Mouse (Mus musculus): ENCODE data around the gene Astn2.

Gene Astn2

GRCm38 (mm10) chr4:65874236-65874781 lies 530.1 kb downstream of the Astn2 start:
- DNase-seq (ENCODE audit: low spot score in 2 of 2), result no peak

DNA sequence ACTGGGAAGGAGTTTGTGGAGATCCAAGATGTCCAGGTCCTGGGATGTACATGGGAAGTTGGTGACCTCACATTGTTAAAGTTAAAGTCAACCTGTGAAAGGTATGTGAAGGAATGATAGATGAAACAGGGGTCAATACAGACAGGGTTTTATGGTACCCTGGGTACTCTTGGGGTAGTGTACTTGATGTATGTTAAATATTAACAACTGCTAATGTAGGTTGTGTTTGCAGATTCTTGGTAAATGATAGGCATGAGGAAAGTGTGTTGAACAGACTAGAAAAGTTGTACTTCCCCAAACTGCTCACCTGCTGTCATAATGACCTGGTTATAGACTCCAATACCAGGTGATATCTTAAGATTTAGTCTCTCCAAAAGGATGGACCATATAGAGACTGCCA lies 539.9 kb downstream of the Astn2 start:
- no peak for DNase-seq (ENCODE audit: low spot score in 2 of 2)

DNA sequence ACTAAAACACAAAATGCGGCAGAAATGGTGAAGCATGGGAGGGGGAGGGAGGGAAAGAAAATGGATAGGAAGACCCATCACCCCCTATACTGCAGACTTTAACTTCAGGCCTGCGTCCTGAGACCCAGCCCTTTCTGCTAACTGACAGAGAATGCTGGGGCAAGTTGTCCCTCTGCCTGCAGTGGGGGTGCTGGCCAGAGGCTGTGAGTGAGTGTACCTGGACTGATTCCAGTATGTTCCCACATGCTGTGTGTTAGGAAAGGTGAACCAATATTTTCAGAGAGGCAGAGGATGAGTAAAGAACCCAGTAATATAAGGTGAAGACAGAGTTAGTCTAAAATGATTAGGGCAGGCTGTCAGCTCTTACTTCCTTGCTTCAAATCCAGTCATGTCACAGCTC lies 561.2 kb downstream of the Astn2 start:
- DNase-seq (ENCODE audit: low spot score in 2 of 2), result no peak

DNA sequence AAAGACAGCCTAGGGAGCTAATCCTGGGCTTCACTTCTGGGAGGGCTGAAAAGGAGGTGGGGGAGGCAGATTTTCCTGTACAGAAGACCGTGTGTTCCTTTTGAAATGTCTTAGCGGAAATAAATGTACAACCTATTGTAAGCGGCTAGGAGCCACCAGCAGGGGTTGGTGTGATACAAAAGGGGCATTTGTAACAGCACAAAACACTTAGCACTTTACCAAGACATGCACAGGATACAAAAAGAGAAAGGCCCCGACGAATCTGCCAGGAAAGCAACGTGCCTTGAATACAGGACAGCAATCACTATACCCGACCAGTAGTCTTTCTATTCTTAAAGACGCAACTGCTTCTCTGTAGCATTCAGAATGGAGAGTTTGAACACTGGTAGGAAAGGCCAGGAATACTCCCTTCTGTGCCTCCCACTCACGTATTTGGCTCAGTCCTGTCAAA lies 564.8 kb downstream of the Astn2 start:
- peak; percentile 32 to 53 for DNase-seq (ENCODE audit: low spot score in 2 of 2)

DNA sequence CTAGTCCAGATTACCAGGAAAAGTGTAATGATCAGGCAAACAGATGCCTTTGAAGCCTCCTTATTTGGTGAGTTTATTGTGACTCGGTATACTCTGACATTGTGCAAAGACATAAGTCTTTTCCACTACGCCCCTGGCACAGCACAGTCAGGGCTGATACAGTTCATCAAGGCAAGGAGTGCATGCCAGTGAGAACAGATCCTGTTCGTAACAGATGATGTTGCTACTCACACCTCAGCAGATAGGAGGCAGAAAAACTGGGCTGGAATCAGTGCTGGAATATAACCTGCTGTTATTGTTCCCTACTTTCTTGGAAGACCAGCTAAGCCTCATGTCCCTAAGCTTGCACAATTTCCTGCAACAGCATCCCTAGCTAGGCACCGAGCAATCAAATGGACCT lies 565.6 kb downstream of the Astn2 start:
- no peak for DNase-seq (ENCODE audit: low spot score in 2 of 2)

DNA sequence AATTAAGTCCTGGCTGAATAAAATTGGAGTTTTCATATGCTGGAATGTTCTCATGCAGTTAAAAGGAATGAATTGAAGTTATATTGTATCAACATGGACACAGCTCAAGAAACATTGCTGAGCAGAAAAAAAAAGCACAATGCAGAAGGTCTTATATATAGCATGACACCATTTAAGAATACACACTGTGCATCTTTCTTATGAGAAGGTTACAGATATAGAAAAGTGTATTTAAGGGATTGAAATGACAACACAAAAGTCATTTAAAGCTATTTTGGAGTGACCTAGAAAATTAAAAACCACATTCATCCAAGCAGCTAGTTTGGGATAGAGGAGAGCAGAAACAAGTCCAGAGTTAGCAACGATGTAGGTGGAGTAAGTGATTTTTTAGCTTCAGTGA lies 571.4 kb downstream of the Astn2 start:
- no peak for DNase-seq (ENCODE audit: low spot score in 2 of 2)

DNA sequence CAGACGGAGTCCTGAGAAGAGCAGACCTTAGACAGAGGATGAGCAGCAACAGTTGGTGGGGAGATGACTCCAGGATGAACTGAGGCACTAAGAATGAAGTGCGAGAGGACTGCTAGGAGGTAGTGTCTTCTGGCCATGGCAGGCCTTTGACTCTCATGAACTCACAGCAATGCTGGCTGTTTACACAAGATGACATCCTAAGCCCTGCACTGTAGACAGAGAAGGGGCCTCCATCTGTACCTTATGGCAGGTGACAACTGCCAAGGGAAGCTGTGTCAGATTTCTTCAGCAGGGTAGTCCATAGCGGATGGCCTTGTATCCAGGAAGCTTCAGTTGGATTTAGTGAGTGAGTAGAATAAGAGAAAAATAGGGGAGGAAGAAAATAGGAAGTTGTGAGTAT lies 572.5 kb downstream of the Astn2 start:
- no peak for DNase-seq (ENCODE audit: low spot score in 2 of 2)

GRCm38 (mm10) chr4:65830495-65830894 lies 573.9 kb downstream of the Astn2 start:
- DNase-seq (ENCODE audit: low spot score in 2 of 2), result no peak

- DNase-seq (ENCODE audit: low spot score in 2 of 2), result no peak
These were observed 583.3 kb downstream of the Astn2 start for GRCm38 (mm10) chr4:65821070-65821469.

- DNase-seq (ENCODE audit: low spot score in 2 of 2), result no peak
These were observed 584.2 kb downstream of the Astn2 start for GRCm38 (mm10) chr4:65820236-65820635.

DNA sequence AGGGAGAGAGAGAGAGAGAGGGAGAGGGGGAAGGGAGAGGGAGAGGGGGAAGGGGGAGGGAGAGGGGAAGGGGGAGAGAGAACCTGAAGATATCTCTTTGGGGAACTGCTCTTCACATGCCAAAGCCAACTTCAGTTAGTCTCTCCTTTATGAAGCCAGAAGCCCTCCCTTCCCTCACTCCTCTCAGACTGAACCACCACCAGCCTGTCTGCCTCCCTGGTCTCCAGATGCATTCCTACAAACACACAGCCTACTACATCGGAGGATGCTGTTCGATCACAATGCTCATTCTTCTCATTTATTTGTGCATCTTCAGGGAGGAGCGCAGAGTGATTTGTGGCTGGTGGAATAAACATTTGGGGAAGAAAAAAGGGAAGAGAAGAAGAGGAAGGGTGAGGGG lies 584.6 kb downstream of the Astn2 start:
- no peak for DNase-seq (ENCODE audit: low spot score in 2 of 2)

GRCm38 (mm10) chr4:65814176-65814535 lies 590.3 kb downstream of the Astn2 start:
- DNase-seq (ENCODE audit: low spot score in 2 of 2), result no peak

GRCm38 (mm10) chr4:65813500-65814175 lies 590.8 kb downstream of the Astn2 start:
- DNase-seq (ENCODE audit: low spot score in 2 of 2), result no peak

DNA sequence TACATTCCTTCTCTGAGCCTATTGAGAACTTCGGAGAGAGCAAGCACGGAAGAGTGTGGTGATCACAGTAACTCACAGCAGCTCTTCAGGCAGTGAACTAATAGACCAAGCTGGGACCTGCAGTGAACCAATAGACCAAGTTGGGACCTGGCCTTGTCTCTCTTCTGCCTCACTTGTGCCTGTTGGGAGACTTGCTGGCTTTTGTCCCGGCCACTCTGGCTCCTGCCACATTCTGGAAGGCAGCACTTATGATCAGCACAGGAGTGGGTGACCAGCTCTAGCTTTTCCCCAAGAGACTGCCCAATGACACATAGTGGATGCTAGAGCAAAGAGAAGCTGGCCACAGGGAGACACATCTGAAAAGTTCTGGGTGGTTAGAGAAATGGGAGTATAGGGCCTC lies 597.1 kb downstream of the Astn2 start:
- no peak for DNase-seq (ENCODE audit: low spot score in 2 of 2)

GRCm38 (mm10) chr4:65801204-65801603 lies 603.2 kb downstream of the Astn2 start:
- no peak for DNase-seq (ENCODE audit: low spot score in 2 of 2)

- no peak for DNase-seq (ENCODE audit: low spot score in 2 of 2)
These were observed 613.4 kb downstream of the Astn2 start for GRCm38 (mm10) chr4:65791051-65791450.

DNA sequence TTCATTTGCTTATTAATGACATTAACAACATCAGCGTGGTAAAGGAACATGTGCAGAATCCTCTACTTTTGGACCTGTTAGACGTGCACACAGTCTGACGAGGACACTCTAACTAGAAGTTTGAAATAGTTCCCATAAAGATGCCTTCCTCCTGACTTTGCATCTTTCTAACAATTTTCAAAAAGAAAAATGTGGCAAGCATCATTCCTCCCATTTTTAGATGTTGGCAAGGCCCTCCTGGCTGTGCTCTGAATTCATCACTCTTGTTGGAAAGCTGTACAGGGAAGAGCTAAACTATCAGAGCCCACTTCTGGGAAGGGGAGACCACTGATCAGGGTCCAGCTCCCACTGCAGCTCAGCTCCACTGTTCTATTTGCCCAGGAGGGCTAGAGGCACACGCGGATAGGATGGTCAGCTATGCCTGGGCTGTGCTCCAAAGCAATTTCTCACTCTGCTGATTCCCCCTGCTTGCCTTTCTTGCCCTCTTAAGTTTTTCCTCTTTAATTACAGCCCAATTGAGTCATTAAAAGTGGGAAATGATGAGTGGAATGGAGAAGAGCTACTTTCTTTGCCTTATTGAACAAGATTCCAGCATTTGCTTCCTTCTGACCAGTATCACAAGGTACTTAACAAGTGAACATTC lies 630.9 kb downstream of the Astn2 start:
- no peak for DNase-seq (ENCODE audit: low spot score in 2 of 2)

DNA sequence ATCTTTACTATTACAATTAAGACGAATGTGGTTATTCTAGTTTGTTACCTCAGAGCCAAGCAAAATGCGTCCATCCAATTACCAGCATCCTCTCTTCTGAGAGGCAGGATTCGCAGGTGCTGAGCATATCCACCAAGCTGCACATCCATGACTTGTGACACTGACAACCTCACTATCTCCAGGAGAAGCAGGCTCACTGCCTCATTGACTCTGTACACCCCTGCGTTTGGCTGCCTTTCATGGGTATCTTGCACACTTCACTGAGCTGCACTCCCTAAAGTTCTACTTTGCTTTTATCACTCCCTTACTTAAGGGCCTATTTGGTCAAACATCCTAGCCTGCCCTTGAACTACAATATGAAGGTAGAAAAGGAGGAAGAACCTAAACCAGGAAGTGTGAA lies 633.5 kb downstream of the Astn2 start:
- DNase-seq (ENCODE audit: low spot score in 2 of 2), result no peak

DNA sequence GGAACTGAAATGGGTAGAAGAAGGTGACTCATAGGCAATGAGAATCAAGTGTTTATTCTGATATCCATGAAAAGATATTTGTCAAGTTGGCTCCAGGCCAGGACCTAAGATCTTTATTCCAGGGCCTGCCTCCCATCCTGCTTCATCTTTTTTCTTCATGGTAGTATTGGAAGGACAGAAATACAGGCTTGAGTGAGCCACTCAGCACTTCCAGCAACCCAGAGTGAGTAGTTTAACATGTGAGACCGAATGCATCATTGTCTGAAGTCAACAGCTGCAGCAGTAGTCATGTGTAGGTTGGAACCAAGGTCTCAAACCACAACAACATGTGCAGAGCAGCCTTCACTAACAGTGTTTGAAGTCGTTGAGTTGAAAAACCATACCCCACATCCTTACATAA lies 636.5 kb downstream of the Astn2 start:
- no peak for DNase-seq (ENCODE audit: low spot score in 2 of 2)

DNA sequence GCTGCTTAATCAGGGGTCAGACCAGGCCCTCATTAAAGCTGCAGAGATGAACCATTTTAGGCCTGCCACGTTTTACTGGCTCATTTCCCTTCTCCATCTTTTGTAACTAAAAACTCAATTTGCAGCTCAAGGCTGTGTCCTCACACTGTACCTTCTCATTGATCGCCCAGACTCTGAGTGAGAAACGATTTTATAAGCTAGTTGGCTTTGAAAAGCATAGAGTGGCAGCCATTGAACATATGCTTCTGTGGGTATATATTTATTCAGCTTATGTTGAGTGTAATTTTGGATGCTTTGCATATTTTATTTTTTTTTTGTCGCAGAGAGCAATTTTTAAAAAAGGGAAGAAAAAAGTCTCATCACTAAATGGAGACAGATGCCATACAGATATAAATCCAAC lies 637.0 kb downstream of the Astn2 start:
- DNase-seq (ENCODE audit: low spot score in 2 of 2), result no peak

DNA sequence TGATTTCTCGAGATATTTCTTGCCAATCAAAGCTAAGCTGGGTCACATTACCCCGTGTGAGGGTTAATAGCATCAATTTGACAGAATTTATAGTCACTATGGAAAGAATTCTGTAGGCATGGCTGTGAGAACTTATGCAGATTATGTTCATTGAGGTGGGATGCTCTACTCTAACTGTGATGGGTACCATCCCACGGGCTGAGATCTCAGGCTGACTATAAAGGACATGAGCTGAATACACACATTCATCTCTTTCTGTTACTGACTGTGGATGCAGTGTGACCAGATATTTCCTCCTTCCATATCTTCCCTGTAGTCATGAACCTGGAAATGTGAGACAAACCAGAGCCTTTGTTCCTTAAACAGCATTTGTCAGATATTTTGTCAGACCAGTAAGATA lies 639.1 kb downstream of the Astn2 start:
- no peak for DNase-seq (ENCODE audit: low spot score in 2 of 2)

DNA sequence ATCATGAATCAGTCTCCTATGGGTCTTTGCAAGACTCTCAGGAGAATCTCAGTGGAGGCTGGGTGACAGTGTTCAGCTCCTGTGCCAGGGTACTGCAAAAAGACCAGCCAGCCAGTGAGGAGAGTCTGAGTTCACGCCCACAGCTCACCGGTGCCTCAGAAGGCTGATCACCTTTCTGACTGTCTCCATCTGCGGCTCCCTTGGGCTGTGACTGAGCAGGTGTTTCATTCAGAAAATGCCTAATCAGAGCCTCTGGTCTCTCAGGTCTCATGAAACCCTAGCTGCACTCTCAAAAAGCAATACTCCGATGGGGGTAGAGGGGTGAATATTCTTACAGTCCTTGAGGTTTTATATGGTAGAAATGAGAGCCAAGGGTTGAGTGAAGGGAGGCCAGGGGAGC lies 640.1 kb downstream of the Astn2 start:
- no peak for DNase-seq (ENCODE audit: low spot score in 2 of 2)

DNA sequence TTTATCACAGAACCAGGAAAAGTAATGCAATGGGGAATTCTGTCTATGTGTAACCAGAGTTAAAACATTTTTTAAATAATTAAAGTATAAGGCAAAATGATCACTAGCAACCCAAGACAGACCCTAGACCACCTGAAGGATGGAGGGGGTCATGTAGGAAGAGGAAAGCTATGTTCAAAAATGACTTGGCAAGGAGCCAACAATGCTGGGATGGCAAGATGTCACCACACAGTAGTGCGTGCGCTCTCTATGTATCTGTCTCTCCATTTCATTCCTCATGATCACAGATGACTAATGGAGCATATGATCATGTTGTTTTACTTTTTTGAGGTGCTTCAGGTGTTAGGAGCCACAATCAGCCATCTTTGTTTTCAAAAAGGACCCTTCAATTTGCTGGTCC lies 640.6 kb downstream of the Astn2 start:
- DNase-seq (ENCODE audit: low spot score in 2 of 2), result no peak

- no peak for DNase-seq (ENCODE audit: low spot score in 2 of 2)
These were observed 642.3 kb downstream of the Astn2 start for GRCm38 (mm10) chr4:65762116-65762515.
